ENCODE assay signal across 12 mouse cellular contexts in the genomic region with DNA sequence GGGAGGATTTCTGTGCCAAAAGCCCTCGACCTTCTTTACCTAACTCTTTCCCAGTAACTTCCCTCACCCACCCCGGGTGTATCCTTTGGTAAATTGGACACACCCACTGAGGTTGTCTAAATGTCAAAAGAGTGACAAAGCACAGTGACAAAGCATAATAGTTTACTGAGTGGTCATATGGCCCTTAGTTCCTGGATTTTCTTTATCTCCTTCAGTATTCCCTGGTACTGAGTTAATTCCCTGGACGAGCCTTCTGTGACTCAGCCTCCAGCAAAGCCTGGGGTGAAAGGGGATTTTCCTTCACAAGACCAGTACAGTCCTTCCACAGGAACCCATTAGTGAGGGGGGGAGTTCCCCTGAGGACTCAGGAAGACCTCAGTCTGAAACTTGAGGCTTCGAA. TPM values are rescaled to one million over a fixed set of nuclear protein-coding genes. Genes with fewer than 3 reads are reported as not detected.
DNase-seq lines count a peak whose midpoint lies in the region; ATAC-seq and TF ChIP-seq lines count a peak whose summit lies in the region.
"Had no signal": no experiment of that assay in that cellular context is flagged by ENCODE, and none has a peak within 500 bp of the region (broad histone marks: within the 10 kb centered on the region; RNA-seq: fewer than 3 reads in every experiment).

No protein-coding gene starts in this region.

- no peak for TF ChIP-seq POLR2A in testis, adult 2 months (IDR thresholded peaks at IDR 0.05; ENCODE audit: control insufficient read depth, low read depth, low read length)

- H3K27me3 ChIP-seq in testis, adult 2 months (ENCODE audit: control insufficient read depth, insufficient read depth, low read length), result no peaks in the 10 kb centered on the region
- no peaks in the 10 kb centered on the region for H3K27me3 ChIP-seq in intestine, embryonic 15.5 days (replicated peaks)
- H3K27me3 ChIP-seq in stomach, postnatal 0 days (ENCODE audit: control insufficient read depth, insufficient read depth, low read length), result no peaks in the 10 kb centered on the region

- H3K9me3 ChIP-seq in intestine, embryonic 15.5 days, result no peaks in the 10 kb centered on the region
- no peaks in the 10 kb centered on the region for H3K9me3 ChIP-seq in stomach, postnatal 0 days (ENCODE audit: control insufficient read depth, low read length)

- 50% methylated on average over 4 of the region's 4 CpGs for WGBS in intestine, embryonic 15.5 days
- 43% methylated on average over 4 of the region's 4 CpGs for WGBS in stomach, postnatal 0 days

- H3K36me3 ChIP-seq in testis, adult 2 months (ENCODE audit: control insufficient read depth, insufficient read depth, low read length), result no peaks in the 10 kb centered on the region
- H3K36me3 ChIP-seq in intestine, embryonic 15.5 days, result 0 out of 2 replicates have a peak, but pooled peaks cover 2% of the 10 kb centered on the region
- H3K36me3 ChIP-seq in stomach, postnatal 0 days (ENCODE audit: control insufficient read depth, insufficient read depth, low read length), result no peaks in the 10 kb centered on the region

- TF ChIP-seq EP300 in stomach, postnatal 0 days (optimal IDR thresholded peaks at IDR 0.05), result no peak

- 0 out of 2 replicates have a peak overlapping the region, but pooled peaks have one; percentile 3 for H3K9ac ChIP-seq in intestine, embryonic 15.5 days
- H3K9ac ChIP-seq in stomach, postnatal 0 days (ENCODE audit: low read length), result no peak overlapping the region

- peak overlapping the region; percentile 31; the same call in 1 of the 2 replicates for H3K4me3 ChIP-seq in testis, adult 2 months (ENCODE audit: control insufficient read depth, low read depth, low read length)
- no peak overlapping the region for H3K4me3 ChIP-seq in intestine, embryonic 15.5 days (replicated peaks)
- H3K4me3 ChIP-seq in stomach, postnatal 0 days (ENCODE audit: low read depth, low read length), result no peak overlapping the region

- no peak for ATAC-seq in intestine, embryonic 15.5 days
- ATAC-seq in stomach, postnatal 0 days (ENCODE audit: low FRiP score, low TSS enrichment), result peak; percentile 61
- ATAC-seq: midbrain, embryonic 16.5 days had no signal

- H3K4me1 ChIP-seq in testis, adult 2 months (ENCODE audit: control insufficient read depth, insufficient read depth, low read length), result peaks cover 7% of the 10 kb centered on the region
- H3K4me1 ChIP-seq in intestine, embryonic 15.5 days (replicated peaks), result peaks cover 12% of the 10 kb centered on the region
- H3K4me1 ChIP-seq in stomach, postnatal 0 days (replicated peaks; ENCODE audit: control insufficient read depth, insufficient read depth), result no peaks in the 10 kb centered on the region

- no peak overlapping the region for H3K27ac ChIP-seq in testis, adult 2 months (ENCODE audit: control insufficient read depth, insufficient read depth, low read depth, low read length)
- H3K27ac ChIP-seq in intestine, embryonic 15.5 days, result no peak overlapping the region
- peak overlapping the region; percentile 83 for H3K27ac ChIP-seq in stomach, postnatal 0 days (replicated peaks)

- peak overlapping the region; percentile 57 for H3K4me2 ChIP-seq in intestine, embryonic 15.5 days (replicated peaks)
- H3K4me2 ChIP-seq in stomach, postnatal 0 days (replicated peaks; ENCODE audit: low read depth), result peak overlapping the region; percentile 25

- TF ChIP-seq CTCF in testis, adult 2 months (IDR thresholded peaks at IDR 0.05; ENCODE audit: control insufficient read depth, insufficient read depth, insufficient replicate concordance, low read depth, low read length), result no peak
- TF ChIP-seq CTCF in stomach, postnatal 0 days (IDR thresholded peaks at IDR 0.05; ENCODE audit: low read depth), result no peak

- no peak for DNase-seq in testis, postnatal 14 days (ENCODE audit: low spot score)
- peak; percentile 49 for DNase-seq in c-Kit-positive CD71-positive TER-119-negative erythroid progenitor cells, embryonic 14.5 days (ENCODE audit: low read depth)
- DNase-seq in stomach, postnatal 0 days (ENCODE audit: low spot score), result no peak
- no peak for DNase-seq in thymus, postnatal 14 days
- DNase-seq in layer of hippocampus, postnatal 10 days (ENCODE audit: low spot score in 2 of 2), result no peak
- DNase-seq in thymus, adult 18-20 months, result no peak
- DNase-seq: cerebellum, adult 11 months had no signal

RNA-seq across cellular contexts. Expression of a gene that starts 2.1 kb away (rescaled TPM):
- polyA plus RNA-seq in testis, adult 2 months (2012; rRNA removed), result 18.5 and 19.7 TPM in 2 replicates
- 140 and 141 TPM in 2 replicates for polyA plus RNA-seq in intestine, embryonic 15.5 days (2015; fragmentation: Nextera tagmentation; extraction: Ambion mirVana)
- polyA plus RNA-seq in stomach, postnatal 0 days (2015; fragmentation: Nextera tagmentation; extraction: Ambion mirVana), result 339 and 365 TPM in 2 replicates
- 10 to 100 TPM; 23.3 to 23.4 TPM for total RNA-seq in layer of hippocampus, postnatal 10 days (2021)

RNA-seq across cellular contexts. Expression of a gene that starts 9.4 kb away (rescaled TPM):
- polyA plus RNA-seq in testis, adult 2 months (2012; rRNA removed), result 1,040 and 1,129 TPM in 2 replicates
- 178 and 182 TPM in 2 replicates for polyA plus RNA-seq in intestine, embryonic 15.5 days (2015; fragmentation: Nextera tagmentation; extraction: Ambion mirVana)
- 90.7 and 96.2 TPM in 2 replicates for polyA plus RNA-seq in stomach, postnatal 0 days (2015; fragmentation: Nextera tagmentation; extraction: Ambion mirVana)
- 100 to 1,000 TPM; 418 to 481 TPM for total RNA-seq in layer of hippocampus, postnatal 10 days (2021)

RNA-seq across cellular contexts. Expression of a gene that starts 15.8 kb away (rescaled TPM):
- 131 and 168 TPM in 2 replicates for polyA plus RNA-seq in testis, adult 2 months (2012; rRNA removed)
- 0.54 and 1.2 TPM in 2 replicates for polyA plus RNA-seq in intestine, embryonic 15.5 days (2015; fragmentation: Nextera tagmentation; extraction: Ambion mirVana)
- polyA plus RNA-seq in stomach, postnatal 0 days (2015; fragmentation: Nextera tagmentation; extraction: Ambion mirVana), result 0.42 and 0.80 TPM in 2 replicates
- total RNA-seq in layer of hippocampus, postnatal 10 days (2021), result under 1 TPM; 0.42 to 0.75 TPM

RNA-seq across cellular contexts. Expression of a gene that starts 42.6 kb away (rescaled TPM):
- polyA plus RNA-seq in testis, adult 2 months (2012; rRNA removed), result not detected in 2 replicates
- polyA plus RNA-seq in intestine, embryonic 15.5 days (2015; fragmentation: Nextera tagmentation; extraction: Ambion mirVana), result 5.4 TPM in 1 of 2 replicates, not detected in the other
- not detected in 2 replicates for polyA plus RNA-seq in stomach, postnatal 0 days (2015; fragmentation: Nextera tagmentation; extraction: Ambion mirVana)
- not detected for total RNA-seq in layer of hippocampus, postnatal 10 days (2021)
- total RNA-seq: gastrocnemius, adult 8-10 months had no signal
- polyA plus RNA-seq: midbrain, embryonic 16.5 days; spleen, adult 2 months had no signal

RNA-seq across cellular contexts. Expression of a gene that starts 55.0 kb away (rescaled TPM):
- polyA plus RNA-seq in testis, adult 2 months (2012; rRNA removed), result 17.0 and 18.5 TPM in 2 replicates
- 9.0 and 9.6 TPM in 2 replicates for polyA plus RNA-seq in intestine, embryonic 15.5 days (2015; fragmentation: Nextera tagmentation; extraction: Ambion mirVana)
- polyA plus RNA-seq in stomach, postnatal 0 days (2015; fragmentation: Nextera tagmentation; extraction: Ambion mirVana), result 4.4 and 4.7 TPM in 2 replicates
- 10 to 100 TPM; 26.2 to 27.6 TPM for total RNA-seq in layer of hippocampus, postnatal 10 days (2021)

Comparison
In these comparisons a context has a peak if more than half of its experiments do, and no peak if none do; other contexts are left out.
1. RNA of a gene that starts 15.8 kb away (polyA plus RNA-seq): 131 to 168 TPM in testis, adult 2 months; 0.54 to 1.2 TPM in intestine, embryonic 15.5 days and 0.42 to 0.80 TPM in stomach, postnatal 0 days; every median in the first group is over 10 times any median in the second.